Mouse (Mus musculus): Measurements from ENCODE around the gene Gpr150. TPM values are rescaled to one million over a fixed set of nuclear protein-coding genes. Genes with fewer than 3 reads are reported as not detected.

Gene Gpr150
- total and polyA plus RNA-seq, 3 experiments: not detected

GRCm38 (mm10) chr13:76062126-76062525 is 5.3 kb upstream of the Gpr150 start:
- no peak for DNase-seq (ENCODE audit: extremely low read depth)
- Histone ChIP-seq H3K4me1 (ENCODE audit: control insufficient read depth in 1 of 2, insufficient read depth in 2 of 2) (no peaks in the 10 kb centered on the region), H3K27ac (ENCODE audit: insufficient read depth, low read depth) (no peak overlapping the region), H3K79me2 (replicated peaks; ENCODE audit: control insufficient read depth, extremely low read depth, insufficient read depth, poor library complexity, severe bottlenecking) (no peaks in the 10 kb centered on the region), H3K4me3 (replicated peaks in 1 of 3; ENCODE audit: low read depth in 2 of 3, low read length in 2 of 3, poor library complexity in 1 of 3) (no peak overlapping the region), H3K9ac (ENCODE audit: insufficient read depth, low read depth) (no peak overlapping the region), H3K9me3 (replicated peaks; ENCODE audit: low read length) (no peaks in the 10 kb centered on the region), H3K27me3 (replicated peaks) (no peaks in the 10 kb centered on the region), H3K4me2 (ENCODE audit: insufficient read depth, low read depth, poor library complexity, severe bottlenecking) (no peak overlapping the region), H3K36me3 (replicated peaks in 1 of 2; ENCODE audit: control insufficient read depth in 1 of 2, insufficient read depth in 1 of 2, low read length in 1 of 2) (peaks cover 14 to 27% of the 10 kb centered on the region in 2 experiments)
- dilution Hi-C loops (cut with MboI; ENCODE audit: extremely low pct_ligation_motif_present, extremely low pct_unique_long_range_greater_than_20kb, low sequenced_read_pairs): no loop called here
- in situ Hi-C loops (cut with MboI; ENCODE audit: low pct_ligation_motif_present, low pct_unique_long_range_greater_than_20kb, low sequenced_read_pairs): no loop called here
- no peak for TF ChIP-seq USF1 (IDR thresholded peaks at IDR 0.05; ENCODE audit: low read depth, low read length)

GRCm38 (mm10) chr13:76059591-76059990 is 2.8 kb upstream of the Gpr150 start:
- no peaks in the 10 kb centered on the region for H3K79me2 ChIP-seq (replicated peaks; ENCODE audit: control insufficient read depth, extremely low read depth, insufficient read depth, poor library complexity, severe bottlenecking)
- H3K4me1 ChIP-seq (ENCODE audit: control insufficient read depth in 1 of 2, insufficient read depth in 2 of 2): no peaks in the 10 kb centered on the region
- no peak overlapping the region for H3K9ac ChIP-seq (ENCODE audit: insufficient read depth, low read depth)
- peaks cover 8 to 16% of the 10 kb centered on the region in 2 experiments for H3K36me3 ChIP-seq (replicated peaks in 1 of 2; ENCODE audit: control insufficient read depth in 1 of 2, insufficient read depth in 1 of 2, low read length in 1 of 2)
- in situ Hi-C loops (cut with MboI; ENCODE audit: low pct_ligation_motif_present, low pct_unique_long_range_greater_than_20kb, low sequenced_read_pairs): no loop called here
- DNase-seq (ENCODE audit: extremely low read depth): no peak
- dilution Hi-C loops (cut with MboI; ENCODE audit: extremely low pct_ligation_motif_present, extremely low pct_unique_long_range_greater_than_20kb, low sequenced_read_pairs): no loop called here
- TF ChIP-seq MYC (IDR thresholded peaks at IDR 0.05; ENCODE audit: low read depth, low read length) (no peak), ZC3H11A (IDR thresholded peaks at IDR 0.05; ENCODE audit: low read depth, low read length) (no peak), USF1 (IDR thresholded peaks at IDR 0.05; ENCODE audit: low read depth, low read length) (no peak), MAFK (IDR thresholded peaks at IDR 0.05; ENCODE audit: insufficient replicate concordance, low read length) (no peak), MAX (IDR thresholded peaks at IDR 0.05; ENCODE audit: low read length) (no peak), NRF1 (IDR thresholded peaks at IDR 0.05; ENCODE audit: low read depth, low read length) (no peak), RAD21 (IDR thresholded peaks at IDR 0.05; ENCODE audit: low read depth, low read length) (no peak), POLR2AphosphoS2 (IDR thresholded peaks at IDR 0.05; ENCODE audit: low read depth, low read length) (no peak), GABPA (IDR thresholded peaks at IDR 0.05; ENCODE audit: insufficient replicate concordance, low read depth, low read length) (no peak), MXI1 (IDR thresholded peaks at IDR 0.05; ENCODE audit: low read depth, low read length) (no peak), POLR2A (IDR thresholded peaks at IDR 0.05; ENCODE audit: low read depth, low read length) (no peak), ETS1 (conservative IDR thresholded peaks at IDR 0.05; ENCODE audit: low read depth, low read length) (no peak), USF2 (conservative IDR thresholded peaks at IDR 0.05; ENCODE audit: low read depth, low read length) (no peak), SIN3A (IDR thresholded peaks at IDR 0.05; ENCODE audit: low read length) (no peak)
- H3K9me3 ChIP-seq (replicated peaks; ENCODE audit: low read length): peaks cover 12% of the 10 kb centered on the region
- no peak overlapping the region for H3K4me3 ChIP-seq (replicated peaks in 1 of 3; ENCODE audit: low read depth in 2 of 3, low read length in 2 of 3, poor library complexity in 1 of 3)
- no peak overlapping the region for H3K4me2 ChIP-seq (ENCODE audit: insufficient read depth, low read depth, poor library complexity, severe bottlenecking)
- H3K27me3 ChIP-seq (replicated peaks): no peaks in the 10 kb centered on the region
- no peak overlapping the region for H3K27ac ChIP-seq (ENCODE audit: insufficient read depth, low read depth)

All from CH12.LX (cell line).